Mouse (Mus musculus) mouse trophoblast stem cell (cell line): ENCODE results near the gene Rbfox2.
"Not testable (repeated sequence)": the region's sequence is repeated elsewhere in the genome, so short reads cannot be mapped to it uniquely, and the experiment has no call there.

Experiments
- in situ Hi-C, 2 experiments: fragments of 300-500 bp; cut with MseI, MboI; formaldehyde crosslinking; loops; 2 replicates in 1 of 2; 3 replicates in 1 of 2; pipeline ENCODE4 v1.15.1; 2025

Rbfox2 gene

GRCm38 (mm10) chr15:77068439-77068861 is 238.4 kb downstream of the Rbfox2 start:
- in situ Hi-C loops = no loop called here

- in situ Hi-C loops = no loop called here
These were observed 240.6 kb downstream of the Rbfox2 start for GRCm38 (mm10) chr15:77066233-77066632.

GRCm38 (mm10) chr15:77065259-77065852 is 241.4 kb downstream of the Rbfox2 start:
- in situ Hi-C loops = no loop called here

GRCm38 (mm10) chr15:77062746-77063145 is 244.1 kb downstream of the Rbfox2 start:
- in situ Hi-C loops = no loop called here

GRCm38 (mm10) chr15:77059416-77059815 is 247.4 kb downstream of the Rbfox2 start:
- in situ Hi-C loops = not testable (repeated sequence)

GRCm38 (mm10) chr15:77058566-77058965 is 248.2 kb downstream of the Rbfox2 start:
- in situ Hi-C loops = no loop called here

GRCm38 (mm10) chr15:77056791-77057051 is 250.1 kb downstream of the Rbfox2 start:
- in situ Hi-C loops = no loop called here

GRCm38 (mm10) chr15:77056001-77056790 is 250.6 kb downstream of the Rbfox2 start:
- in situ Hi-C loops = no loop called here

GRCm38 (mm10) chr15:77054611-77055175 is 252.1 kb downstream of the Rbfox2 start:
- in situ Hi-C loops = no loop called here

- in situ Hi-C loops = no loop called here
These were observed 253.8 kb downstream of the Rbfox2 start for GRCm38 (mm10) chr15:77053021-77053420.

GRCm38 (mm10) chr15:77052176-77052575 is 254.6 kb downstream of the Rbfox2 start:
- in situ Hi-C loops = no loop called here

GRCm38 (mm10) chr15:77050570-77050969 is 256.2 kb downstream of the Rbfox2 start, which contains the start of gene Mb:
Mb (minus strand) TSS chr15:77050670.
- in situ Hi-C loops = no loop called here

GRCm38 (mm10) chr15:77045609-77046008 is 261.2 kb downstream of the Rbfox2 start:
- in situ Hi-C loops = no loop called here

- in situ Hi-C loops = no loop called here
These were observed 262.0 kb downstream of the Rbfox2 start, which contains the start of gene Apol6 for GRCm38 (mm10) chr15:77044597-77045320. Apol6 (plus strand) TSS chr15:77044729.

GRCm38 (mm10) chr15:77040784-77041183 is 266.0 kb downstream of the Rbfox2 start:
- in situ Hi-C loops = no loop called here

GRCm38 (mm10) chr15:77039211-77039700 is 267.5 kb downstream of the Rbfox2 start:
- in situ Hi-C loops = no loop called here

GRCm38 (mm10) chr15:77037278-77038161 is 269.3 kb downstream of the Rbfox2 start:
- in situ Hi-C loops = no loop called here

GRCm38 (mm10) chr15:77036989-77037277 is 269.9 kb downstream of the Rbfox2 start:
- in situ Hi-C loops = no loop called here

GRCm38 (mm10) chr15:77036320-77036988 is 270.4 kb downstream of the Rbfox2 start:
- in situ Hi-C loops = no loop called here

GRCm38 (mm10) chr15:77035643-77036042 is 271.2 kb downstream of the Rbfox2 start:
- in situ Hi-C loops = no loop called here

GRCm38 (mm10) chr15:77034526-77034925 is 272.3 kb downstream of the Rbfox2 start:
- in situ Hi-C loops = no loop called here
